Mouse (Mus musculus) heart, embryonic 11.5 days (tissue): Measurements from ENCODE around the gene Elovl1. TPM values are rescaled to one million over a fixed set of nuclear protein-coding genes. Genes with fewer than 3 reads are reported as not detected.

Experiments used
- ATAC-seq: fragments of 200-750 bp; cut with Nextera tagmentation; replicated peaks from 2 replicates; pipeline ENCODE4 v1.8.0; 2017; ENCODE audit warnings: moderate library complexity; ENCODE audit not compliant: insufficient number of reproducible peaks, low FRiP score, low TSS enrichment
- H3K27ac ChIP-seq: fragments of 300-500 bp; sonication (generic); 2 replicates; pipeline ENCODE4 v1.5.1; 2014; ENCODE audit warnings: mild to moderate bottlenecking, low read depth, low read length
- H3K27me3 ChIP-seq: fragments of 300-500 bp; sonication (generic); 2 replicates; pipeline ENCODE4 v1.6.1; 2014; ENCODE audit warnings: mild to moderate bottlenecking, low read length, mixed read lengths; ENCODE audit not compliant: control insufficient read depth, insufficient read depth
- H3K36me3 ChIP-seq: fragments of 300-500 bp; sonication (generic); 2 replicates; pipeline ENCODE4 v1.6.1; 2014; ENCODE audit warnings: mild to moderate bottlenecking, low read length, moderate library complexity, mixed read lengths; ENCODE audit not compliant: control insufficient read depth, insufficient read depth
- H3K4me1 ChIP-seq: fragments of 300-500 bp; sonication (generic); 2 replicates; pipeline ENCODE4 v1.6.1; 2014; ENCODE audit warnings: low read length; ENCODE audit not compliant: control insufficient read depth, insufficient read depth
- H3K4me2 ChIP-seq: fragments of 300-500 bp; sonication (generic); 2 replicates; pipeline ENCODE4 v1.6.1; 2014; ENCODE audit warnings: mild to moderate bottlenecking, moderate library complexity
- H3K4me3 ChIP-seq: fragments of 300-500 bp; sonication (generic); 2 replicates; pipeline ENCODE4 v1.5.1; 2014; ENCODE audit warnings: low read depth, low read length
- H3K9ac ChIP-seq: fragments of 300-500 bp; sonication (generic); 2 replicates; pipeline ENCODE4 v1.6.1; 2014; ENCODE audit warnings: mild to moderate bottlenecking, low read depth, low read length, moderate library complexity
- H3K9me3 ChIP-seq: fragments of 300-500 bp; sonication (generic); replicated peaks from 2 replicates; pipeline ENCODE4 v1.6.1; 2016; ENCODE audit warnings: low read length; ENCODE audit not compliant: control insufficient read depth
- WGBS: fragments of 180-500 bp; shearing (Covaris S2); extraction: QIAGEN DNeasy Blood & Tissue Kit; methylation state at CpG from one replicate; pipeline ENCODE4 v1.1.7; 2014; ENCODE audit not compliant: insufficient replicate concordance; 5-methylcytosine and 5-hydroxymethylcytosine counted together
- polyA plus RNA-seq: library from polyadenylated mRNA; unstranded; fragments of >200 nt; fragmentation: Nextera tagmentation; extraction: Ambion mirVana; gene quantifications from 2 replicates; pipeline ENCODE4 v1.2.1, GENCODE M21; 2014

Gene Elovl1
- polyA plus RNA-seq, 1 experiment from 2014 or later, result 59.7 TPM

GRCm38 (mm10) chr4:118472687-118473086 is 44.8 kb downstream of the Elovl1 start:
- no peak overlapping the region for H3K4me3 ChIP-seq
- H3K9me3 ChIP-seq, result no peaks in the 10 kb centered on the region
- no peak for ATAC-seq
- 81% methylated on average over 11 of the region's 11 CpGs for WGBS
- H3K4me2 ChIP-seq, result no peak overlapping the region
- no peak overlapping the region for H3K27ac ChIP-seq
- H3K27me3 ChIP-seq, result no peaks in the 10 kb centered on the region
- no peaks in the 10 kb centered on the region for H3K36me3 ChIP-seq
- no peaks in the 10 kb centered on the region for H3K4me1 ChIP-seq
- no peak overlapping the region for H3K9ac ChIP-seq

GRCm38 (mm10) chr4:118476773-118477530 is 49.1 kb downstream of the Elovl1 start:
- ATAC-seq, result no peak
- H3K27me3 ChIP-seq, result no peaks in the 10 kb centered on the region
- H3K4me2 ChIP-seq, result no peak overlapping the region
- H3K36me3 ChIP-seq, result no peaks in the 10 kb centered on the region
- no peaks in the 10 kb centered on the region for H3K9me3 ChIP-seq
- H3K4me1 ChIP-seq, result no peaks in the 10 kb centered on the region
- no peak overlapping the region for H3K27ac ChIP-seq
- 70% methylated on average over 15 of the region's 15 CpGs for WGBS
- H3K4me3 ChIP-seq, result no peak overlapping the region
- H3K9ac ChIP-seq, result no peak overlapping the region

Other genes with a start within 250 kb of the Elovl1 start
- gene Kdm4a, start 248.1 kb upstream of the Elovl1 start, polyA plus RNA-seq, result 30.7 and 30.8 TPM in 2 replicates
- gene Ptprf, start 136.7 kb upstream of the Elovl1 start, polyA plus RNA-seq, result 24.5 and 26.9 TPM in 2 replicates
- 6.6 and 7.6 TPM in 2 replicates for gene Szt2, start 18.8 kb upstream of the Elovl1 start, polyA plus RNA-seq
- gene Med8, start 18.8 kb upstream of the Elovl1 start, polyA plus RNA-seq, result 91.1 and 95.1 TPM in 2 replicates
- 169 and 179 TPM in 2 replicates for gene Cdc20, start 9.3 kb downstream of the Elovl1 start, polyA plus RNA-seq
- 3.7 and 4.4 TPM in 2 replicates for gene Mpl, start 29.4 kb downstream of the Elovl1 start, polyA plus RNA-seq
- gene Tie1, start 62.0 kb downstream of the Elovl1 start, polyA plus RNA-seq, result 34.6 and 40.9 TPM in 2 replicates
- gene 2610528J11Rik, start 98.9 kb downstream of the Elovl1 start, polyA plus RNA-seq, result 0.31 and 0.39 TPM in 2 replicates
- 0.16 and 0.45 TPM in 2 replicates for gene Tmem125, start 116.0 kb downstream of the Elovl1 start, polyA plus RNA-seq
- 1.2 and 1.5 TPM in 2 replicates for gene Cfap57, start 192.7 kb downstream of the Elovl1 start, polyA plus RNA-seq
- 106 and 111 TPM in 2 replicates for gene Ebna1bp2, start 192.7 kb downstream of the Elovl1 start, polyA plus RNA-seq
- not detected in 2 replicates for gene Olfr62, start 230.9 kb downstream of the Elovl1 start, polyA plus RNA-seq